Mouse (Mus musculus) liver, embryonic 15.5 days (tissue): Measurements from ENCODE around the gene Zbtb42. TPM values are rescaled to one million over a fixed set of nuclear protein-coding genes. Genes with fewer than 3 reads are reported as not detected.

Source experiments
- ATAC-seq: fragments of 200-750 bp; cut with Nextera tagmentation; 2 replicates; pipeline ENCODE4 v1.8.0; 2017; ENCODE audit warnings: moderate number of reproducible peaks, mild to moderate bottlenecking, moderate library complexity; ENCODE audit not compliant: insufficient read depth
- H3K27ac ChIP-seq: fragments of 300-500 bp; sonication (generic); replicated peaks from 2 replicates; pipeline ENCODE4 v1.5.1; 2015; ENCODE audit warnings: mild to moderate bottlenecking, inconsistent platforms
- H3K27me3 ChIP-seq: fragments of 300-500 bp; sonication (generic); 2 replicates; pipeline ENCODE4 v1.6.1; 2015; ENCODE audit warnings: mild to moderate bottlenecking, inconsistent platforms
- H3K36me3 ChIP-seq: fragments of 300-500 bp; sonication (generic); replicated peaks from 2 replicates; pipeline ENCODE4 v1.6.1; 2015; ENCODE audit warnings: moderate library complexity, mild to moderate bottlenecking, inconsistent platforms
- H3K4me1 ChIP-seq: fragments of 300-500 bp; sonication (generic); replicated peaks from 2 replicates; pipeline ENCODE4 v1.6.1; 2015; ENCODE audit warnings: inconsistent platforms
- H3K4me2 ChIP-seq: fragments of 300-500 bp; sonication (generic); 2 replicates; pipeline ENCODE4 v1.6.1; 2015; ENCODE audit warnings: moderate library complexity, mild to moderate bottlenecking, inconsistent platforms
- H3K4me3 ChIP-seq: fragments of 300-500 bp; sonication (generic); replicated peaks from 2 replicates; pipeline ENCODE4 v1.5.1; 2015; ENCODE audit warnings: mild to moderate bottlenecking, inconsistent platforms
- H3K9ac ChIP-seq: fragments of 300-500 bp; sonication (generic); 2 replicates; pipeline ENCODE4 v1.6.1; 2015; ENCODE audit warnings: moderate library complexity, mild to moderate bottlenecking, inconsistent platforms
- H3K9me3 ChIP-seq: fragments of 300-500 bp; sonication (generic); replicated peaks from 2 replicates; pipeline ENCODE4 v1.6.1; 2016; ENCODE audit warnings: inconsistent platforms
- WGBS: fragments of 180-500 bp; shearing (Covaris S2); methylation state at CpG from one replicate; pipeline ENCODE4 v1.1.7; 2015; ENCODE audit warnings: mixed read lengths; ENCODE audit not compliant: insufficient replicate concordance; 5-methylcytosine and 5-hydroxymethylcytosine counted together
- polyA plus RNA-seq: library from polyadenylated mRNA; unstranded; fragments of >200 nt; fragmentation: Nextera tagmentation; extraction: Ambion mirVana; gene quantifications from 2 replicates; pipeline ENCODE4 v1.2.1, GENCODE M21; 2015

The Zbtb42 gene
- polyA plus RNA-seq, 1 experiment from 2014 or later = 1.0 TPM

DNA sequence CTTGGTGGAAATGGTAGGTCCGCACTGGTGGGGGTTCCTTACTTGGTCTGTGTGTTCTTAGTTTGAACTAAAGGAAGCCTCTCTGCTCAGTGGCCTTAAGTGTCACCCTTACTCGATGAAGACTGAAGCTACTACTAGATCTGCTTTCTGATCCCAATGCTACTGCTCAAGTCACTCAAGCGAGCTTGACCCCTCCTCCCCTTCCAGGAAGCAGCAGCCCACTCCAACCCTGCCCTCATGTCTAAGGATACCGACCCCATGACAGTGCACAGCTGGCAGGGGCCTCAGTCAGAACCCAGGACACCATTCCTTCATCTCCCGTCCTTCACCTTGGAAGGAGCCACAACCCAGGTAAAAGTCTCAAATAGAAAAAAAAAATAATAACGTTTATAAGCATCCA lies 41.6 kb downstream of the Zbtb42 start, which contains the start of gene Cep170b:
TSS of gene Cep170b (plus strand) at position 240 of the 400 bp plus-strand sequence.
- peaks cover 50% of the 10 kb centered on the region for H3K27me3 ChIP-seq
- WGBS = 42% methylated on average over 6 of the region's 6 CpGs
- H3K9me3 ChIP-seq = no peaks in the 10 kb centered on the region
- H3K9ac ChIP-seq = no peak within 1 kb of the TSS
- no peak for ATAC-seq
- H3K4me2 ChIP-seq = peak within 1 kb of the TSS; percentile 75
- peaks cover 20% of the 10 kb centered on the region for H3K4me1 ChIP-seq
- peak within 1 kb of the TSS; percentile 83 for H3K27ac ChIP-seq
- H3K4me3 ChIP-seq = peak within 1 kb of the TSS; percentile 61
- no peaks in the 10 kb centered on the region for H3K36me3 ChIP-seq

DNA sequence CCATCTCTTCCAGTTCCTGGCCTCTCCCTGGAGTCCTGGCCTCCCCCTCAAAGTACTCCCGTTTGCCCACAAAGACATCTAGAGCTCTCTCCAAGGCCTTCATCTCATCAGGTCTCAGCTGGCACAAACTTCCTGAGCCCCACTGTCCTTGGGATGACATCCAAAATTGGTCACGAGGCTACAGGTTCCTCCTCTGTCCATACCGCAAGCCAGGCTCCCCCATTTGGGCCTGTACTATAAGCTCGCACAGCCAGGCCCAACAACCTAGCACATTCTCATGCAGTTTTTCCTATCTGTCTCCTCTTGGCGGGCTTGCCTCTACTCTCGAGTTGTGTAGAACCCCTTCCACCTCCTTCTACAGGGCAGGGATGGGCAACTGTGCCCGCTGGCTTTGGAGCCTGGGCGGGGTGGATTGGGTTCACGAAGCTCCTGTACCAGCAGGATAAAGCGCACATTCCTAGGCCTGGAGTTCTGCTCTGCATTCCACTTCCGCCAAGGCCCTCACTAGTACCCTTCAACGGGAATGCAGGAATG lies 42.3 kb downstream of the Zbtb42 start:
- no peak for ATAC-seq
- Histone ChIP-seq H3K9ac (no peak overlapping the region), H3K27ac (peak overlapping the region; percentile 83), H3K36me3 (no peaks in the 10 kb centered on the region), H3K27me3 (peaks cover 50% of the 10 kb centered on the region), H3K4me1 (peaks cover 20% of the 10 kb centered on the region), H3K4me2 (peak overlapping the region; percentile 75), H3K9me3 (no peaks in the 10 kb centered on the region), H3K4me3 (peak overlapping the region; percentile 61)
- WGBS = 50% methylated on average over 12 of the region's 12 CpGs

DNA sequence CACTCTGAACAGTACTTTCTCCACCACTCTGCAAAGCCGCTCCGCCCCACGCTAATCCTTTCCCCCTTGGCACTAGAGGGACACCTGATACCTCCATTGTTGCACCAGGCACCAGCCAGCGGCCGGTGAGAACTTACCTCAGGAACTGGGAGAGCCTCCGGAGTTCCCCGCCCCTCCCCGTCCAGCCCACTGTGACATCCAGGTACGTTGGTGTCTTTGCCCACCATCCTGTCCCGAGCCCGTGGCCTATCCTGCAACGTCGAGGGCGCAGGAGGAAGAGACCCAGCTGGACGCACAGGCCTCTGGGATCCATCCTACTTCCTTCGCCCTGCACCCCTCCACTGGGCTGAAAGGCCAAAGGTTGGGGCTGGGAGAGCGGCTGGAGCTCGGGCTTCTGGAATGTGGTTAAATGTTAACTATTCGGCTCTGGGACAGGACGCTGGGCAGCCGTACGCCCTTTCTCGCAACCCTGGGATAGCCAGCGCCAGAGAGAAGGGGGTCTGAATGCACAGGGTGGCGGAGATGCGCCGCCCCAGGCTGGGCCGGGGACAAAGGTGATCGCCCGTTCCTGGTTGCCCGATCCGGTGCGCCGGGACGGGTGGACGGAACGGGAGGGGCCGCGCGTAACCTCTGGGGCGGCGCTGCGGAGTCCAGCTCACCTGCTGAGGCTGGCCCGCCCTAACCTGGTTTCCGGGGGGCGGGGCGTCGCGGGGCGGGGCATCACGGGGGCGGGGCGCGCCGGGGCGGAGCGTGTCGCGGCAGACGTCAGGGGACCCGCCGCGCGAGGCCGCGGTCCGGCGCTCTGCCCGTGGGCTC lies 43.0 kb downstream of the Zbtb42 start:
- H3K27me3 ChIP-seq = peaks cover 50% of the 10 kb centered on the region
- peak overlapping the region; percentile 61 for H3K4me3 ChIP-seq
- H3K36me3 ChIP-seq = no peaks in the 10 kb centered on the region
- H3K27ac ChIP-seq = peak overlapping the region; percentile 83
- H3K9ac ChIP-seq = no peak overlapping the region
- H3K4me2 ChIP-seq = peak overlapping the region; percentile 75
- peaks cover 20% of the 10 kb centered on the region for H3K4me1 ChIP-seq
- peak; percentile 69 for ATAC-seq
- WGBS = 7% methylated on average over 68 of the region's 69 CpGs
- no peaks in the 10 kb centered on the region for H3K9me3 ChIP-seq

- under 1% methylated on average over 72 of the region's 75 CpGs for WGBS
- H3K9ac ChIP-seq = peak overlapping the region; percentile 40; the same call in 1 of the 2 replicates
- H3K9me3 ChIP-seq = no peaks in the 10 kb centered on the region
Observed at GRCm38 (mm10) chr12:112722240-112723027, 43.8 kb downstream of the Zbtb42 start.

DNA sequence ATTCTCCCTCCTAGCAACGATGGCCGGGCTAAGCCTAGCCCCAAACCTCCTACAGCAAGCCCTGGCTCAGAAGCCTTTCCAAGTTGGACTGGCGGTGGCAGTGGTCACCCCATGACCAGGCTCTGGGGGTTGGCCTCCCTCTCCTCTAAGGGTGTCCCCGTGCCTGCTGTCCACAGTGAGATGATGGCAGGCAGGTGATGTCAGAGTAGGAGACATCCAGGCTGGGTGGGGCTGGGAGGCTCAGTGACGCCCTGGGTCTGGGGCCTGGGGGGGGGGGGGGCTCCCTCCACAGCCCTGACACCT lies 44.4 kb downstream of the Zbtb42 start:
- no peak for ATAC-seq
- Histone ChIP-seq H3K9ac (no peak overlapping the region), H3K36me3 (no peaks in the 10 kb centered on the region), H3K9me3 (no peaks in the 10 kb centered on the region), H3K4me3 (peak overlapping the region; percentile 61), H3K4me2 (peak overlapping the region; percentile 75), H3K4me1 (peaks cover 20% of the 10 kb centered on the region), H3K27ac (no peak overlapping the region), H3K27me3 (peaks cover 50% of the 10 kb centered on the region)
- WGBS = 21% methylated on average over 5 of the region's 5 CpGs

More at GRCm38 (mm10) chr12:112722240-112723027, 43.8 kb downstream of the Zbtb42 start:
- ATAC-seq = peak; percentile 19; the same call in 1 of the 2 replicates
- H3K36me3 ChIP-seq = no peaks in the 10 kb centered on the region
- H3K4me2 ChIP-seq = peak overlapping the region; percentile 75
- peaks cover 50% of the 10 kb centered on the region for H3K27me3 ChIP-seq
- H3K27ac ChIP-seq = peak overlapping the region; percentile 67
- H3K4me1 ChIP-seq = peaks cover 20% of the 10 kb centered on the region
- H3K4me3 ChIP-seq = peak overlapping the region; percentile 61

GRCm38 (mm10) chr12:112723445-112723844 lies 44.8 kb downstream of the Zbtb42 start:
- no peak for ATAC-seq
- peak overlapping the region; percentile 75 for H3K4me2 ChIP-seq
- WGBS = 72% methylated on average over 6 of the region's 6 CpGs
- no peak overlapping the region for H3K9ac ChIP-seq
- no peaks in the 10 kb centered on the region for H3K9me3 ChIP-seq
- H3K27me3 ChIP-seq = peaks cover 50% of the 10 kb centered on the region
- peaks cover 20% of the 10 kb centered on the region for H3K4me1 ChIP-seq
- no peaks in the 10 kb centered on the region for H3K36me3 ChIP-seq
- 0 out of 2 replicates have a peak overlapping the region, but pooled peaks have one; percentile 61 for H3K4me3 ChIP-seq
- no peak overlapping the region for H3K27ac ChIP-seq

GRCm38 (mm10) chr12:112724077-112724805 lies 45.6 kb downstream of the Zbtb42 start:
- Histone ChIP-seq H3K9me3 (no peaks in the 10 kb centered on the region), H3K4me2 (no peak overlapping the region), H3K4me1 (peaks cover 15% of the 10 kb centered on the region), H3K27me3 (peaks cover 50% of the 10 kb centered on the region), H3K9ac (no peak overlapping the region), H3K4me3 (no peak overlapping the region), H3K36me3 (no peaks in the 10 kb centered on the region), H3K27ac (no peak overlapping the region)
- 60% methylated on average over 11 of the region's 11 CpGs for WGBS
- ATAC-seq = no peak

- Histone ChIP-seq H3K27me3 (peaks cover 16% of the 10 kb centered on the region), H3K36me3 (no peaks in the 10 kb centered on the region), H3K9me3 (no peaks in the 10 kb centered on the region), H3K9ac (no peak overlapping the region), H3K4me2 (no peak overlapping the region), H3K4me1 (peaks cover 6% of the 10 kb centered on the region), H3K4me3 (no peak overlapping the region), H3K27ac (no peak overlapping the region)
- WGBS = 52% methylated on average over 8 of the region's 8 CpGs
- ATAC-seq = no peak
Observed at GRCm38 (mm10) chr12:112727801-112728200, 49.2 kb downstream of the Zbtb42 start.

- Histone ChIP-seq H3K27ac (no peak overlapping the region), H3K4me3 (no peak overlapping the region), H3K36me3 (no peaks in the 10 kb centered on the region), H3K27me3 (no peaks in the 10 kb centered on the region), H3K9me3 (no peaks in the 10 kb centered on the region), H3K4me2 (no peak overlapping the region), H3K4me1 (no peaks in the 10 kb centered on the region), H3K9ac (no peak overlapping the region)
- WGBS = 58% methylated on average over 14 of the region's 14 CpGs
- no peak for ATAC-seq
Observed at GRCm38 (mm10) chr12:112730808-112731207, 52.2 kb downstream of the Zbtb42 start.
